In the genomic region with DNA sequence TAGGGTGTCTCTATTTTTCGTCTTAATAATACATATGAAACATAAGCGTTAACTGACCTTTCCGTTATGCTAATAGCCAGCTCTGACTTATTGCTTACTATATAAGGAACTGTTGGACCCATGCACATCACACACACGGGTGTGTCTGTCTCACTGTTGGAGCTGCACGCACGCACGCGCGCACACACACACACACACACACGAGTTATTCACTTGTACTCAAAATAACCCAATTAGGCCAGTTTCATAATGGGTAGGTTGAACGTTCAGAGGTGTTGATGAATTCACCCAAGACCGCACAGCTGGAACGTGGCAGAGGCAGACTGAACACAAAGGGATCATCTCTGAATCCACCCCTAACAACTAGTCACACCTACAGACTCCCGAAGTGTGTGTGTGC, we compare ENCODE assay signal across 27 mouse cellular contexts.
DNase-seq lines count a peak whose midpoint lies in the region; ATAC-seq lines count a peak whose summit lies in the region.
"Had no signal": no experiment of that assay in that cellular context is flagged by ENCODE, and none has a peak within 500 bp of the region (broad histone marks: within the 10 kb centered on the region; RNA-seq: fewer than 3 reads in every experiment).

No protein-coding gene starts in this region.

- H3K9ac ChIP-seq in midbrain, embryonic 13.5 days (replicated peaks) = no peak overlapping the region
- H3K9ac ChIP-seq in intestine, embryonic 16.5 days (ENCODE audit: low read depth, low read length) = no peak overlapping the region
- H3K9ac ChIP-seq in liver, embryonic 12.5 days = no peak overlapping the region
- H3K9ac ChIP-seq: intestine, embryonic 15.5 days; liver, postnatal 0 days had no signal

- intact Hi-C loops in heart, postnatal 14 days (cut with DNase I) = no loop called here

- H3K27me3 ChIP-seq in midbrain, embryonic 13.5 days = no peaks in the 10 kb centered on the region
- H3K27me3 ChIP-seq in intestine, embryonic 16.5 days (replicated peaks; ENCODE audit: control insufficient read depth, insufficient read depth, low read length) = no peaks in the 10 kb centered on the region
- peaks cover 9% of the 10 kb centered on the region; the same call in 1 of the 2 replicates for H3K27me3 ChIP-seq in liver, embryonic 12.5 days (replicated peaks)
- H3K27me3 ChIP-seq: intestine, embryonic 15.5 days had no signal

- H3K4me2 ChIP-seq in midbrain, embryonic 13.5 days (replicated peaks) = no peak overlapping the region
- no peak overlapping the region for H3K4me2 ChIP-seq in intestine, embryonic 16.5 days (ENCODE audit: low read depth, low read length)
- H3K4me2 ChIP-seq in liver, embryonic 12.5 days = no peak overlapping the region
- H3K4me2 ChIP-seq: intestine, embryonic 15.5 days had no signal

- DNase-seq in heart, adult 11 months = peak; percentile 25
- no peak for DNase-seq in heart, postnatal 14 days
- DNase-seq in retina, postnatal 1 day = peak; percentile 67
- DNase-seq in retina, embryonic 14.5 days (ENCODE audit: low spot score) = no peak
- DNase-seq: adrenal gland, postnatal 10 days; cerebellum, adult 11 months; cerebellum, postnatal 25 days; gastrocnemius, postnatal 10 days; heart, adult 2 months; heart, postnatal 4 days; kidney, postnatal 4 days; layer of hippocampus, adult 9-11 months; left cerebral cortex, postnatal 4 days; liver; liver, postnatal 0 days; lung, postnatal 10 days; thymus, postnatal 14 days had no signal

- peaks cover 20% of the 10 kb centered on the region for H3K4me1 ChIP-seq in midbrain, embryonic 13.5 days (replicated peaks)
- no peaks in the 10 kb centered on the region for H3K4me1 ChIP-seq in intestine, embryonic 16.5 days (ENCODE audit: control insufficient read depth, insufficient read depth, low read length)
- H3K4me1 ChIP-seq in liver, embryonic 12.5 days = no peaks in the 10 kb centered on the region
- H3K4me1 ChIP-seq: intestine, embryonic 15.5 days had no signal

- WGBS in midbrain, embryonic 13.5 days = 75% methylated on average over 14 of the region's 14 CpGs
- WGBS in intestine, embryonic 16.5 days = 83% methylated on average over 14 of the region's 14 CpGs
- WGBS in liver, embryonic 12.5 days (ENCODE audit: insufficient replicate concordance) = 82% methylated on average over 14 of the region's 14 CpGs

- H3K36me3 ChIP-seq in midbrain, embryonic 13.5 days = no peaks in the 10 kb centered on the region
- no peaks in the 10 kb centered on the region for H3K36me3 ChIP-seq in intestine, embryonic 16.5 days (ENCODE audit: control insufficient read depth, insufficient read depth, low read length)
- H3K36me3 ChIP-seq in liver, embryonic 12.5 days = no peaks in the 10 kb centered on the region
- H3K36me3 ChIP-seq: G1E; intestine, embryonic 15.5 days had no signal

- H3K27ac ChIP-seq in midbrain, embryonic 13.5 days = peak overlapping the region; percentile 76
- no peak overlapping the region for H3K27ac ChIP-seq in intestine, embryonic 16.5 days (ENCODE audit: low read length)
- H3K27ac ChIP-seq in liver, embryonic 12.5 days = no peak overlapping the region
- H3K27ac ChIP-seq: heart, adult 2 months; intestine, embryonic 15.5 days; left cerebral cortex, adult 2 months; stomach, postnatal 0 days had no signal

- peak; percentile 64 for ATAC-seq in midbrain, embryonic 13.5 days
- ATAC-seq in erythroblast, adult 5-6 weeks (replicated peaks; ENCODE audit: low FRiP score, poor library complexity, severe bottlenecking) = no peak
- ATAC-seq in intestine, embryonic 16.5 days = no peak
- no peak for ATAC-seq in liver, embryonic 12.5 days
- ATAC-seq: activated CD4-positive, CD25-positive, alpha-beta regulatory T cell, adult 4 months; intestine, embryonic 15.5 days; liver, postnatal 0 days had no signal

- no peaks in the 10 kb centered on the region for H3K9me3 ChIP-seq in midbrain, embryonic 13.5 days
- H3K9me3 ChIP-seq in intestine, embryonic 16.5 days (ENCODE audit: control insufficient read depth, low read length) = no peaks in the 10 kb centered on the region
- H3K9me3 ChIP-seq in liver, embryonic 12.5 days (replicated peaks) = no peaks in the 10 kb centered on the region
- H3K9me3 ChIP-seq: G1E; intestine, embryonic 15.5 days had no signal

- no peak overlapping the region for H3K4me3 ChIP-seq in midbrain, embryonic 13.5 days (replicated peaks)
- no peak overlapping the region for H3K4me3 ChIP-seq in intestine, embryonic 16.5 days (ENCODE audit: low read length)
- H3K4me3 ChIP-seq in liver, embryonic 12.5 days = no peak overlapping the region
- H3K4me3 ChIP-seq: erythroblast, embryonic 14.5 days; heart, adult 2 months; intestine, embryonic 15.5 days had no signal

Comparison
In these comparisons a context has a peak if more than half of its experiments do, and no peak if none do; other contexts are left out.
1. DNase-seq: peak in heart, adult 11 months (single experiment) and retina, postnatal 1 day (single experiment); none in heart, postnatal 14 days (0 of 2) and retina, embryonic 14.5 days (single experiment).